9 mouse cellular contexts compared by ENCODE assay signal in genomic region chr8:106699588-106699987, GRCm38 (mm10). TPM values are rescaled to one million over a fixed set of nuclear protein-coding genes. Genes with fewer than 3 reads are reported as not detected.
DNase-seq lines count a peak whose midpoint lies in the region; ATAC-seq lines count a peak whose summit lies in the region.
"Had no signal": no experiment of that assay in that cellular context is flagged by ENCODE, and none has a peak within 500 bp of the region (broad histone marks: within the 10 kb centered on the region; RNA-seq: fewer than 3 reads in every experiment).

No protein-coding gene starts in this region.

- H3K27me3 ChIP-seq in embryonic facial prominence, embryonic 14.5 days (replicated peaks; ENCODE audit: control insufficient read depth, insufficient read depth, low read length), result no peaks in the 10 kb centered on the region
- no peaks in the 10 kb centered on the region for H3K27me3 ChIP-seq in liver, embryonic 11.5 days (replicated peaks; ENCODE audit: control insufficient read depth, insufficient read depth, low read length)
- H3K27me3 ChIP-seq: heart, embryonic 15.5 days had no signal

- no peaks in the 10 kb centered on the region for H3K9me3 ChIP-seq in embryonic facial prominence, embryonic 14.5 days (ENCODE audit: control insufficient read depth, low read length)
- no peaks in the 10 kb centered on the region for H3K9me3 ChIP-seq in liver, embryonic 11.5 days (ENCODE audit: control insufficient read depth, low read length)
- H3K9me3 ChIP-seq: heart, embryonic 15.5 days had no signal

- no peak overlapping the region for H3K4me2 ChIP-seq in embryonic facial prominence, embryonic 14.5 days (ENCODE audit: low read depth, low read length)
- no peak overlapping the region for H3K4me2 ChIP-seq in liver, embryonic 11.5 days
- H3K4me2 ChIP-seq: heart, embryonic 15.5 days had no signal

- H3K27ac ChIP-seq in embryonic facial prominence, embryonic 14.5 days (replicated peaks; ENCODE audit: low read depth, low read length), result no peak overlapping the region
- H3K27ac ChIP-seq in liver, embryonic 11.5 days (ENCODE audit: low read depth, low read length), result no peak overlapping the region
- H3K27ac ChIP-seq: heart, embryonic 15.5 days had no signal

- peaks cover 52% of the 10 kb centered on the region for H3K36me3 ChIP-seq in embryonic facial prominence, embryonic 14.5 days (ENCODE audit: control insufficient read depth, insufficient read depth, low read length)
- peaks cover 19% of the 10 kb centered on the region for H3K36me3 ChIP-seq in liver, embryonic 11.5 days (ENCODE audit: control insufficient read depth, insufficient read depth, low read length)

- 79% methylated on average over 5 of the region's 5 CpGs for WGBS in embryonic facial prominence, embryonic 14.5 days
- 60% methylated on average over 5 of the region's 5 CpGs for WGBS in liver, embryonic 11.5 days

- 0 out of 2 replicates have a peak, but pooled peaks cover 3% of the 10 kb centered on the region for H3K4me1 ChIP-seq in embryonic facial prominence, embryonic 14.5 days (ENCODE audit: control insufficient read depth, insufficient read depth, low read length)
- 0 out of 2 replicates have a peak, but pooled peaks cover under 1% of the 10 kb centered on the region for H3K4me1 ChIP-seq in liver, embryonic 11.5 days (replicated peaks; ENCODE audit: control insufficient read depth, insufficient read depth, low read length)

- no peak overlapping the region for H3K9ac ChIP-seq in embryonic facial prominence, embryonic 14.5 days (ENCODE audit: low read depth, low read length)
- H3K9ac ChIP-seq in liver, embryonic 11.5 days (ENCODE audit: low read depth, low read length), result no peak overlapping the region
- H3K9ac ChIP-seq: heart, embryonic 15.5 days had no signal

- peak; percentile 71 to 79 for DNase-seq in left cerebral cortex, adult 18-20 months (ENCODE audit: low spot score in 2 of 2)
- DNase-seq in left cerebral cortex, adult 11 months (ENCODE audit: low spot score), result no peak
- DNase-seq in adipocyte (ENCODE audit: low spot score), result peak; percentile 42
- peak; percentile 31 for DNase-seq in embryonic facial prominence, embryonic 14.5 days (ENCODE audit: low spot score)
- DNase-seq in induced T-regulatory cell, adult 2 months (ENCODE audit: low read depth), result peak; percentile 71
- peak; percentile 63 for DNase-seq in liver, embryonic 11.5 days (ENCODE audit: low spot score)
- peak; percentile 79 for DNase-seq in right cerebral cortex, postnatal 14 days

- no peak for ATAC-seq in embryonic facial prominence, embryonic 14.5 days (ENCODE audit: low read depth)
- ATAC-seq in liver, embryonic 11.5 days (replicated peaks; ENCODE audit: low FRiP score), result 0 out of 2 replicates have a peak, but pooled peaks have one; percentile 31
- no peak; the same call in 1 of the 2 replicates for ATAC-seq in megakaryocyte-erythroid progenitor cell, adult 5-6 weeks (replicated peaks; ENCODE audit: low FRiP score, low TSS enrichment, poor library complexity, severe bottlenecking)

- H3K4me3 ChIP-seq in embryonic facial prominence, embryonic 14.5 days (ENCODE audit: low read depth, low read length), result no peak overlapping the region
- H3K4me3 ChIP-seq in liver, embryonic 11.5 days (ENCODE audit: low read depth, low read length), result no peak overlapping the region
- H3K4me3 ChIP-seq: heart, embryonic 15.5 days had no signal

RNA-seq across cellular contexts. Expression of gene Tango6, which starts 16.7 kb away (rescaled TPM):
- total RNA-seq in left cerebral cortex, adult 18-20 months (2021), result 1 to 10 TPM; 6.6 to 6.8 TPM
- 6.1 and 7.2 TPM in 2 replicates for polyA plus RNA-seq in embryonic facial prominence, embryonic 14.5 days (2014; fragmentation: Nextera tagmentation; extraction: Ambion mirVana)
- 8.8 and 9.6 TPM in 2 replicates for polyA plus RNA-seq in liver, embryonic 11.5 days (2014; fragmentation: Nextera tagmentation; extraction: Ambion mirVana)
- 7.6 and 14.2 TPM in 2 replicates for total RNA-seq in megakaryocyte-erythroid progenitor cell, adult 5-6 weeks (2014; fragmentation: Nextera tagmentation)
- total RNA-seq in megakaryocyte-erythroid progenitor cell, adult 5-6 weeks (2017), result 6.5 and 9.5 TPM in 2 replicates
